Mouse (Mus musculus) intestine, embryonic 14.5 days (tissue): Measurements from ENCODE around the gene Spock1. TPM values are rescaled to one million over a fixed set of nuclear protein-coding genes. Genes with fewer than 3 reads are reported as not detected.

Source experiments
- ATAC-seq: fragments of 200-750 bp; cut with Nextera tagmentation; replicated peaks from 2 replicates; pipeline ENCODE4 v1.8.0; 2017; ENCODE audit warnings: low read depth, moderate number of reproducible peaks, moderate TSS enrichment, moderate library complexity; ENCODE audit not compliant: low FRiP score, low TSS enrichment
- DNase-seq: peaks from one replicate; pipeline ENCODE4 v3.0.0-alpha.2; 2018; ENCODE audit warnings: low spot score
- H3K27ac ChIP-seq: fragments of 300-500 bp; sonication (generic); 2 replicates; pipeline ENCODE4 v1.5.1; 2014; ENCODE audit warnings: low read depth, mild to moderate bottlenecking, control low read depth
- H3K27me3 ChIP-seq: fragments of 300-500 bp; sonication (generic); replicated peaks from 2 replicates; pipeline ENCODE4 v1.6.1; 2014; ENCODE audit warnings: low read length, control low read depth; ENCODE audit not compliant: control insufficient read depth, insufficient read depth
- H3K36me3 ChIP-seq: fragments of 300-500 bp; sonication (generic); 2 replicates; pipeline ENCODE4 v1.6.1; 2014; ENCODE audit warnings: low read length, control low read depth; ENCODE audit not compliant: control insufficient read depth, insufficient read depth
- H3K4me1 ChIP-seq: fragments of 300-500 bp; sonication (generic); replicated peaks from 2 replicates; pipeline ENCODE4 v1.6.1; 2014; ENCODE audit warnings: low read length, control low read depth, mixed read lengths; ENCODE audit not compliant: control insufficient read depth, insufficient read depth
- H3K4me2 ChIP-seq: fragments of 300-500 bp; sonication (generic); 2 replicates; pipeline ENCODE4 v1.6.1; 2014; ENCODE audit warnings: low read length
- H3K4me3 ChIP-seq: fragments of 300-500 bp; sonication (generic); 2 replicates; pipeline ENCODE4 v1.5.1; 2014; ENCODE audit warnings: low read depth, low read length, control low read depth, mixed read lengths
- H3K9ac ChIP-seq: fragments of 300-500 bp; sonication (generic); 2 replicates; pipeline ENCODE4 v1.6.1; 2014; ENCODE audit warnings: mild to moderate bottlenecking, low read length
- H3K9me3 ChIP-seq: fragments of 300-500 bp; sonication (generic); 2 replicates; pipeline ENCODE4 v1.6.1; 2016; ENCODE audit warnings: low read length, control low read depth; ENCODE audit not compliant: control insufficient read depth
- WGBS: fragments of 180-500 bp; shearing (Covaris S2); extraction: QIAGEN DNeasy Blood & Tissue Kit; methylation state at CpG from one replicate; pipeline ENCODE4 v1.1.7; 2014; 5-methylcytosine and 5-hydroxymethylcytosine counted together
- polyA plus RNA-seq: library from polyadenylated mRNA; unstranded; fragments of >200 nt; fragmentation: Nextera tagmentation; extraction: Ambion mirVana; gene quantifications from 2 replicates; pipeline ENCODE4 v1.2.1, GENCODE M21; 2014

Gene Spock1
- polyA plus RNA-seq, 1 experiment from 2014 or later: 5.1 TPM

GRCm38 (mm10) chr13:57837691-57838437 is 70.3 kb downstream of the Spock1 start:
- DNase-seq (no peak), ATAC-seq (no peak)
- Histone ChIP-seq H3K27ac (no peak overlapping the region), H3K9ac (no peak overlapping the region), H3K4me2 (no peak overlapping the region), H3K27me3 (no peaks in the 10 kb centered on the region), H3K4me3 (no peak overlapping the region), H3K9me3 (peaks cover 3% of the 10 kb centered on the region; the same call in 1 of the 2 replicates), H3K4me1 (no peaks in the 10 kb centered on the region), H3K36me3 (no peaks in the 10 kb centered on the region)
- 74% methylated on average over 5 of the region's 5 CpGs for WGBS

- DNase-seq (peak; percentile 54), ATAC-seq (no peak)
- H3K9ac ChIP-seq: no peak overlapping the region
- H3K9me3 ChIP-seq: peaks cover 3% of the 10 kb centered on the region; the same call in 1 of the 2 replicates
- peaks cover 22% of the 10 kb centered on the region for H3K4me1 ChIP-seq
- no peaks in the 10 kb centered on the region for H3K36me3 ChIP-seq
- peak overlapping the region; percentile 60 for H3K27ac ChIP-seq
- H3K4me3 ChIP-seq: no peak overlapping the region
- no peaks in the 10 kb centered on the region for H3K27me3 ChIP-seq
- 16% methylated on average over 11 of the region's 11 CpGs for WGBS
- peak overlapping the region; percentile 5; the same call in 1 of the 2 replicates for H3K4me2 ChIP-seq
Observed at GRCm38 (mm10) chr13:57831374-57832163, 76.6 kb downstream of the Spock1 start.

GRCm38 (mm10) chr13:57830896-57831295 is 77.2 kb downstream of the Spock1 start:
- ATAC-seq: no peak
- DNase-seq: no peak
- 18% methylated on average over 7 of the region's 7 CpGs for WGBS
- H3K4me3 ChIP-seq: no peak overlapping the region
- peak overlapping the region; percentile 5; the same call in 1 of the 2 replicates for H3K4me2 ChIP-seq
- H3K9ac ChIP-seq: no peak overlapping the region
- no peaks in the 10 kb centered on the region for H3K27me3 ChIP-seq
- no peak overlapping the region for H3K27ac ChIP-seq
- H3K4me1 ChIP-seq: peaks cover 22% of the 10 kb centered on the region
- H3K36me3 ChIP-seq: no peaks in the 10 kb centered on the region
- peaks cover 3% of the 10 kb centered on the region; the same call in 1 of the 2 replicates for H3K9me3 ChIP-seq

GRCm38 (mm10) chr13:57830091-57830490 is 78.0 kb downstream of the Spock1 start:
- Histone ChIP-seq H3K9ac (no peak overlapping the region), H3K4me3 (no peak overlapping the region), H3K4me2 (no peak overlapping the region), H3K27ac (no peak overlapping the region), H3K36me3 (no peaks in the 10 kb centered on the region), H3K4me1 (peaks cover 22% of the 10 kb centered on the region), H3K9me3 (peaks cover 3% of the 10 kb centered on the region; the same call in 1 of the 2 replicates), H3K27me3 (no peaks in the 10 kb centered on the region)
- no peak for ATAC-seq
- DNase-seq: no peak
- WGBS: 44% methylated on average over 2 of the region's 2 CpGs

- ATAC-seq (no peak), DNase-seq (no peak)
- H3K4me2 ChIP-seq: no peak overlapping the region
- H3K4me1 ChIP-seq: no peaks in the 10 kb centered on the region
- 0 out of 2 replicates have a peak, but pooled peaks cover 6% of the 10 kb centered on the region for H3K9me3 ChIP-seq
- no peak overlapping the region for H3K9ac ChIP-seq
- no peak overlapping the region for H3K27ac ChIP-seq
- no peaks in the 10 kb centered on the region for H3K36me3 ChIP-seq
- no peak overlapping the region for H3K4me3 ChIP-seq
- WGBS: 70% methylated on average over 11 of the region's 11 CpGs
- H3K27me3 ChIP-seq: no peaks in the 10 kb centered on the region
Observed at GRCm38 (mm10) chr13:57816276-57816675, 91.9 kb downstream of the Spock1 start.

- H3K9ac ChIP-seq: no peak overlapping the region
- DNase-seq (no peak), ATAC-seq (no peak)
- H3K27ac ChIP-seq: no peak overlapping the region
- no peaks in the 10 kb centered on the region for H3K27me3 ChIP-seq
- H3K4me3 ChIP-seq: no peak overlapping the region
- no peak overlapping the region for H3K4me2 ChIP-seq
- H3K9me3 ChIP-seq: 0 out of 2 replicates have a peak, but pooled peaks cover 1% of the 10 kb centered on the region
- H3K36me3 ChIP-seq: no peaks in the 10 kb centered on the region
- 0 out of 2 replicates have a peak, but pooled peaks cover 3% of the 10 kb centered on the region for H3K4me1 ChIP-seq
- WGBS: 94% methylated on average over 7 of the region's 7 CpGs
Observed at GRCm38 (mm10) chr13:57812643-57813042, 95.5 kb downstream of the Spock1 start.

GRCm38 (mm10) chr13:57811253-57811652 is 96.9 kb downstream of the Spock1 start:
- 88% methylated on average over 2 of the region's 2 CpGs for WGBS

GRCm38 (mm10) chr13:57810816-57811215 is 97.3 kb downstream of the Spock1 start:
- no peak overlapping the region for H3K4me3 ChIP-seq
- no peaks in the 10 kb centered on the region for H3K9me3 ChIP-seq
- ATAC-seq (no peak), DNase-seq (no peak)
- H3K27ac ChIP-seq: no peak overlapping the region
- no peaks in the 10 kb centered on the region for H3K27me3 ChIP-seq
- no peak overlapping the region for H3K9ac ChIP-seq
- H3K36me3 ChIP-seq: no peaks in the 10 kb centered on the region
- 29% methylated on average over 2 of the region's 2 CpGs for WGBS
- H3K4me2 ChIP-seq: no peak overlapping the region
- 0 out of 2 replicates have a peak, but pooled peaks cover 3% of the 10 kb centered on the region for H3K4me1 ChIP-seq

More at GRCm38 (mm10) chr13:57811253-57811652, 96.9 kb downstream of the Spock1 start:
- H3K4me3 ChIP-seq: no peak overlapping the region
- no peak for DNase-seq
- no peak overlapping the region for H3K27ac ChIP-seq
- no peak overlapping the region for H3K9ac ChIP-seq
- 0 out of 2 replicates have a peak, but pooled peaks cover 3% of the 10 kb centered on the region for H3K4me1 ChIP-seq
- H3K27me3 ChIP-seq: no peaks in the 10 kb centered on the region
- no peaks in the 10 kb centered on the region for H3K36me3 ChIP-seq
- ATAC-seq: no peak
- H3K4me2 ChIP-seq: no peak overlapping the region
- H3K9me3 ChIP-seq: no peaks in the 10 kb centered on the region
